Mouse (Mus musculus) lung, adult 2 months (tissue): ENCODE measurements around the gene Tac2.

ENCODE experiments used
- CTCF ChIP-seq: fragments of 200-500 bp; IDR thresholded peaks from 2 replicates; pipeline ENCODE4 v1.5.1; 2011; ENCODE audit warnings: mild to moderate bottlenecking, low read length, control low read depth; ENCODE audit not compliant: insufficient read depth
- POLR2A ChIP-seq: fragments of 200-500 bp; IDR thresholded peaks from 2 replicates; pipeline ENCODE4 v1.6.1; 2011; ENCODE audit warnings: low read depth, mild to moderate bottlenecking, control low read depth, low read length, borderline replicate concordance; ENCODE audit errors: extremely low read depth

DNA sequence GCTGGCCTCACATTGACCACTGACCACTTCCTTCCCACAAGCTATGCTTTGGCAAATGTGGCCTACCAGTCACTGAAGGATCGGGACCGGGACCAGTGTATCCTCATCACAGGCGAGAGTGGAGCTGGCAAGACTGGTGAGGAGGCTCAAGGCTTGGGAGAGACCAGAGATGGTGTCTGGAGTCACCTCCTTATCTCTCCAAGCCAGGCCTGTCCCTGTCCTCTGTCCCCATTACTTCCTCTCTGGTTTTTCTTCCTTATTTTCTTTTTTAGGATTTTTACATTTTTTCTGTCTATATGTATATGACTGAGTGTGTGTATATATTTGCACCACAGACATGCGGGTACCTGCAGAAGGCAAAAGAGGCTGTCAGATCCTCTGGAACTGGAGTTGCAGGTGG, 18.5 kb upstream of the Tac2 start:
- TF ChIP-seq POLR2A (no peak), CTCF (no peak)
